Mouse (Mus musculus): Measurements from ENCODE around the gene Cilp. TPM values are rescaled to one million over a fixed set of nuclear protein-coding genes. Genes with fewer than 3 reads are reported as not detected.

Cilp gene
- polyA plus RNA-seq, 1 experiment: 1.4 TPM

GRCm38 (mm10) chr9:65238191-65238760 is 26.7 kb upstream of the Cilp start:
- Histone ChIP-seq H3K4me3 (ENCODE audit: insufficient read depth, low read depth, low read length) (no peak overlapping the region), H3K27ac (ENCODE audit: insufficient read depth, low read depth, low read length) (peak overlapping the region; percentile 5; the same call in 1 of the 2 replicates), H3K4me1 (ENCODE audit: control insufficient read depth, insufficient read depth, low read length) (no peaks in the 10 kb centered on the region), H3K27me3 (replicated peaks; ENCODE audit: control insufficient read depth, insufficient read depth, low read length) (no peaks in the 10 kb centered on the region), H3K36me3 (ENCODE audit: control insufficient read depth, insufficient read depth, low read length) (peaks cover 3% of the 10 kb centered on the region; the same call in 1 of the 2 replicates)
- WGBS: 53% methylated on average over 13 of the region's 13 CpGs
- DNase-seq: peak; percentile 31
- no peak for TF ChIP-seq POLR2A (IDR thresholded peaks at IDR 0.05; ENCODE audit: low read depth, low read length)
- no peak for TF ChIP-seq CTCF (conservative IDR thresholded peaks at IDR 0.05; ENCODE audit: insufficient read depth, insufficient read length, low read depth, low read length)

GRCm38 (mm10) chr9:65239176-65239575 is 25.8 kb upstream of the Cilp start:
- Histone ChIP-seq H3K4me1 (ENCODE audit: control insufficient read depth, insufficient read depth, low read length) (peaks cover 7% of the 10 kb centered on the region), H3K27me3 (replicated peaks; ENCODE audit: control insufficient read depth, insufficient read depth, low read length) (no peaks in the 10 kb centered on the region), H3K36me3 (ENCODE audit: control insufficient read depth, insufficient read depth, low read length) (peaks cover 3% of the 10 kb centered on the region; the same call in 1 of the 2 replicates), H3K4me3 (ENCODE audit: insufficient read depth, low read depth, low read length) (no peak overlapping the region), H3K27ac (ENCODE audit: insufficient read depth, low read depth, low read length) (no peak overlapping the region)
- DNase-seq: no peak
- WGBS: 83% methylated on average over 4 of the region's 4 CpGs
- TF ChIP-seq CTCF (conservative IDR thresholded peaks at IDR 0.05; ENCODE audit: insufficient read depth, insufficient read length, low read depth, low read length) (no peak), POLR2A (IDR thresholded peaks at IDR 0.05; ENCODE audit: low read depth, low read length) (no peak)

- Histone ChIP-seq H3K4me3 (ENCODE audit: insufficient read depth, low read depth, low read length) (no peak overlapping the region), H3K27ac (ENCODE audit: insufficient read depth, low read depth, low read length) (no peak overlapping the region), H3K4me1 (ENCODE audit: control insufficient read depth, insufficient read depth, low read length) (peaks cover 12% of the 10 kb centered on the region), H3K36me3 (ENCODE audit: control insufficient read depth, insufficient read depth, low read length) (peaks cover 3% of the 10 kb centered on the region; the same call in 1 of the 2 replicates), H3K27me3 (replicated peaks; ENCODE audit: control insufficient read depth, insufficient read depth, low read length) (no peaks in the 10 kb centered on the region)
- WGBS: 97% methylated on average over 5 of the region's 5 CpGs
- TF ChIP-seq POLR2A (IDR thresholded peaks at IDR 0.05; ENCODE audit: low read depth, low read length) (no peak), CTCF (conservative IDR thresholded peaks at IDR 0.05; ENCODE audit: insufficient read depth, insufficient read length, low read depth, low read length) (no peak)
- DNase-seq: no peak
Observed at GRCm38 (mm10) chr9:65239731-65240130, 25.2 kb upstream of the Cilp start.

GRCm38 (mm10) chr9:65240587-65240986 is 24.4 kb upstream of the Cilp start:
- DNase-seq: no peak
- 91% methylated on average over 3 of the region's 3 CpGs for WGBS

GRCm38 (mm10) chr9:65241973-65242372 is 23.0 kb upstream of the Cilp start:
- H3K36me3 ChIP-seq (ENCODE audit: control insufficient read depth, insufficient read depth, low read length): 0 out of 2 replicates have a peak, but pooled peaks cover 2% of the 10 kb centered on the region
- H3K27me3 ChIP-seq (replicated peaks; ENCODE audit: control insufficient read depth, insufficient read depth, low read length): no peaks in the 10 kb centered on the region
- peaks cover 12% of the 10 kb centered on the region for H3K4me1 ChIP-seq (ENCODE audit: control insufficient read depth, insufficient read depth, low read length)
- WGBS: 71% methylated on average over 5 of the region's 5 CpGs
- TF ChIP-seq CTCF (conservative IDR thresholded peaks at IDR 0.05; ENCODE audit: insufficient read depth, insufficient read length, low read depth, low read length) (no peak), POLR2A (IDR thresholded peaks at IDR 0.05; ENCODE audit: low read depth, low read length) (no peak)
- H3K4me3 ChIP-seq (ENCODE audit: insufficient read depth, low read depth, low read length): no peak overlapping the region
- no peak for DNase-seq
- no peak overlapping the region for H3K27ac ChIP-seq (ENCODE audit: insufficient read depth, low read depth, low read length)

More at GRCm38 (mm10) chr9:65240587-65240986, 24.4 kb upstream of the Cilp start:
- H3K4me3 ChIP-seq (ENCODE audit: insufficient read depth, low read depth, low read length): no peak overlapping the region
- H3K36me3 ChIP-seq (ENCODE audit: control insufficient read depth, insufficient read depth, low read length): peaks cover 3% of the 10 kb centered on the region; the same call in 1 of the 2 replicates
- TF ChIP-seq POLR2A (IDR thresholded peaks at IDR 0.05; ENCODE audit: low read depth, low read length): no peak
- no peak for TF ChIP-seq CTCF (conservative IDR thresholded peaks at IDR 0.05; ENCODE audit: insufficient read depth, insufficient read length, low read depth, low read length)
- H3K27me3 ChIP-seq (replicated peaks; ENCODE audit: control insufficient read depth, insufficient read depth, low read length): no peaks in the 10 kb centered on the region
- H3K4me1 ChIP-seq (ENCODE audit: control insufficient read depth, insufficient read depth, low read length): peaks cover 12% of the 10 kb centered on the region
- H3K27ac ChIP-seq (ENCODE audit: insufficient read depth, low read depth, low read length): no peak overlapping the region

GRCm38 (mm10) chr9:65243249-65243648 is 21.7 kb upstream of the Cilp start:
- TF ChIP-seq POLR2A (IDR thresholded peaks at IDR 0.05; ENCODE audit: low read depth, low read length) (no peak), CTCF (conservative IDR thresholded peaks at IDR 0.05; ENCODE audit: insufficient read depth, insufficient read length, low read depth, low read length) (no peak)
- H3K27me3 ChIP-seq (replicated peaks; ENCODE audit: control insufficient read depth, insufficient read depth, low read length): no peaks in the 10 kb centered on the region
- peak overlapping the region; percentile 2; the same call in 1 of the 2 replicates for H3K27ac ChIP-seq (ENCODE audit: insufficient read depth, low read depth, low read length)
- WGBS: 59% methylated on average over 4 of the region's 4 CpGs
- peaks cover 12% of the 10 kb centered on the region for H3K4me1 ChIP-seq (ENCODE audit: control insufficient read depth, insufficient read depth, low read length)
- H3K36me3 ChIP-seq (ENCODE audit: control insufficient read depth, insufficient read depth, low read length): 0 out of 2 replicates have a peak, but pooled peaks cover 2% of the 10 kb centered on the region
- H3K4me3 ChIP-seq (ENCODE audit: insufficient read depth, low read depth, low read length): no peak overlapping the region
- no peak for DNase-seq

- WGBS: 29% methylated on average over 9 of the region's 9 CpGs
Observed at GRCm38 (mm10) chr9:65244036-65244806, 20.8 kb upstream of the Cilp start.

More at GRCm38 (mm10) chr9:65244036-65244806, 20.8 kb upstream of the Cilp start:
- no peak for TF ChIP-seq CTCF (conservative IDR thresholded peaks at IDR 0.05; ENCODE audit: insufficient read depth, insufficient read length, low read depth, low read length)
- Histone ChIP-seq H3K27me3 (replicated peaks; ENCODE audit: control insufficient read depth, insufficient read depth, low read length) (no peaks in the 10 kb centered on the region), H3K27ac (ENCODE audit: insufficient read depth, low read depth, low read length) (peak overlapping the region; percentile 2; the same call in 1 of the 2 replicates), H3K4me1 (ENCODE audit: control insufficient read depth, insufficient read depth, low read length) (peaks cover 12% of the 10 kb centered on the region), H3K4me3 (ENCODE audit: insufficient read depth, low read depth, low read length) (no peak overlapping the region), H3K36me3 (ENCODE audit: control insufficient read depth, insufficient read depth, low read length) (0 out of 2 replicates have a peak, but pooled peaks cover 2% of the 10 kb centered on the region)
- peak; percentile 77 for DNase-seq
